Mouse (Mus musculus) lung, postnatal 4 days (tissue): ENCODE measurements around the gene Slc22a6.

ENCODE experiments used
- DNase-seq, 2 experiments: peaks; one replicate each; pipeline ENCODE4 v3.0.0; 2021

Gene Slc22a6

GRCm38 (mm10) chr19:8617904-8618303 is at the start of gene Slc22a6:
Gene Slc22a6 (plus strand): TSS chr19:8618039.
- no peak for DNase-seq

GRCm38 (mm10) chr19:8569453-8569863 is 48.4 kb upstream of the Slc22a6 start:
- DNase-seq: peak in 1 of 2 experiments; percentile 26

- no peak for DNase-seq
Observed at GRCm38 (mm10) chr19:8570341-8571040, 47.3 kb upstream of the Slc22a6 start.

- no peak for DNase-seq
Observed at GRCm38 (mm10) chr19:8571746-8572145, 46.1 kb upstream of the Slc22a6 start.

GRCm38 (mm10) chr19:8572485-8572884 is 45.4 kb upstream of the Slc22a6 start:
- DNase-seq: no peak

- no peak for DNase-seq
Observed at GRCm38 (mm10) chr19:8577432-8577831, 40.4 kb upstream of the Slc22a6 start.

- DNase-seq: peak; percentile 45 to 64
Observed at GRCm38 (mm10) chr19:8578293-8578969, 39.4 kb upstream of the Slc22a6 start.

GRCm38 (mm10) chr19:8578970-8579342 is 38.9 kb upstream of the Slc22a6 start:
- no peak for DNase-seq

GRCm38 (mm10) chr19:8585298-8585697 is 32.5 kb upstream of the Slc22a6 start:
- no peak for DNase-seq

GRCm38 (mm10) chr19:8585899-8586298 is 31.9 kb upstream of the Slc22a6 start:
- DNase-seq: no peak

GRCm38 (mm10) chr19:8586350-8586749 is 31.5 kb upstream of the Slc22a6 start:
- no peak for DNase-seq

GRCm38 (mm10) chr19:8587315-8587714 is 30.5 kb upstream of the Slc22a6 start:
- no peak for DNase-seq

GRCm38 (mm10) chr19:8590954-8591353 is 26.9 kb upstream of the Slc22a6 start, which contains the start of gene Slc22a8:
Gene Slc22a8 (plus strand): TSS chr19:8591254.
- peak in 1 of 2 experiments; percentile 26 for DNase-seq

- DNase-seq: peak in 1 of 2 experiments; percentile 12
Observed at GRCm38 (mm10) chr19:8592155-8592554, 25.7 kb upstream of the Slc22a6 start.

- DNase-seq: no peak
Observed at GRCm38 (mm10) chr19:8592873-8593408, 24.9 kb upstream of the Slc22a6 start.

- no peak for DNase-seq
Observed at GRCm38 (mm10) chr19:8593833-8594232, 24.0 kb upstream of the Slc22a6 start.

GRCm38 (mm10) chr19:8594518-8594917 is 23.3 kb upstream of the Slc22a6 start:
- no peak for DNase-seq

- no peak for DNase-seq
Observed at GRCm38 (mm10) chr19:8597269-8597668, 20.6 kb upstream of the Slc22a6 start.

GRCm38 (mm10) chr19:8599229-8599628 is 18.6 kb upstream of the Slc22a6 start:
- DNase-seq: no peak

- no peak for DNase-seq
Observed at GRCm38 (mm10) chr19:8601922-8602321, 15.9 kb upstream of the Slc22a6 start.

GRCm38 (mm10) chr19:8602914-8603313 is 14.9 kb upstream of the Slc22a6 start:
- DNase-seq: no peak

GRCm38 (mm10) chr19:8604536-8605240 is 13.2 kb upstream of the Slc22a6 start:
- DNase-seq: no peak

- no peak for DNase-seq
Observed at GRCm38 (mm10) chr19:8605241-8605558, 12.6 kb upstream of the Slc22a6 start.
